Mouse (Mus musculus) MEL (cell line): ENCODE measurements around the gene Dnah6. TPM values are rescaled to one million over a fixed set of nuclear protein-coding genes. Genes with fewer than 3 reads are reported as not detected.

Experiments
- DNase-seq: peaks from one replicate; pipeline ENCODE4 v3.0.0; 2011; ENCODE audit warnings: low read depth, low spot score
- H3K27ac ChIP-seq: 2 replicates; pipeline ENCODE4 v1.5.1; 2012; ENCODE audit warnings: low read depth, mild to moderate bottlenecking, control low read depth, low read length, moderate library complexity; ENCODE audit not compliant: control insufficient read depth
- H3K27me3 ChIP-seq, 2 experiments: fragments of 150-350 bp in 1 of 2; sonication (generic) in 1 of 2; 2 replicates each; pipeline ENCODE4 v1.6.1; 2012; ENCODE audit warnings: low read length in 2 of 2, mild to moderate bottlenecking in 2 of 2, improper control_type of control experiment in 1 of 2, moderate library complexity in 1 of 2; ENCODE audit not compliant: insufficient read depth in 2 of 2, control insufficient read depth in 1 of 2
- H3K36me3 ChIP-seq, 2 experiments: 2 replicates each; pipeline ENCODE4 v1.6.1; 2012 to 2014; ENCODE audit warnings: low read length in 2 of 2, improper control_type of control experiment in 1 of 2, inconsistent platforms in 1 of 2, mild to moderate bottlenecking in 1 of 2; ENCODE audit not compliant: insufficient read depth in 2 of 2, control insufficient read depth in 1 of 2
- H3K4me1 ChIP-seq, 2 experiments: fragments of 150-350 bp in 1 of 2; sonication (generic) in 1 of 2; 2 replicates each; pipeline ENCODE4 v1.6.1; 2012; ENCODE audit warnings: low read length in 2 of 2, improper control_type of control experiment in 1 of 2, mild to moderate bottlenecking in 1 of 2; ENCODE audit not compliant: insufficient read depth in 2 of 2, control insufficient read depth in 1 of 2
- H3K4me3 ChIP-seq, 2 experiments: fragments of 150-350 bp in 1 of 2; sonication (generic) in 1 of 2; 2 replicates each; pipeline ENCODE4 v1.5.1; 2012; ENCODE audit warnings: low read depth in 2 of 2, low read length in 2 of 2, mild to moderate bottlenecking in 2 of 2, moderate library complexity in 2 of 2, control low read depth in 1 of 2, improper control_type of control experiment in 1 of 2; ENCODE audit not compliant: control insufficient read depth in 1 of 2, insufficient read depth in 1 of 2
- H3K79me2 ChIP-seq: 2 replicates; pipeline ENCODE4 v1.6.1; 2012; ENCODE audit warnings: mild to moderate bottlenecking, low read length, moderate library complexity; ENCODE audit not compliant: control insufficient read depth, poor library complexity, insufficient read depth
- H3K9ac ChIP-seq: 2 replicates; pipeline ENCODE4 v1.6.1; 2012; ENCODE audit warnings: low read depth, mild to moderate bottlenecking, control low read depth, low read length, moderate library complexity; ENCODE audit not compliant: control insufficient read depth, poor library complexity, severe bottlenecking
- H3K9me3 ChIP-seq: fragments of 150-350 bp; sonication (generic); replicated peaks from 2 replicates; pipeline ENCODE4 v1.6.1; 2012; ENCODE audit warnings: mild to moderate bottlenecking, low read length, improper control_type of control experiment, moderate library complexity; ENCODE audit not compliant: insufficient read depth
- CHD2 ChIP-seq: IDR thresholded peaks from 2 replicates; pipeline ENCODE4 v1.6.1; 2011; ENCODE audit warnings: low read length, improper control_type of control experiment
- CTCF ChIP-seq, 3 experiments: IDR thresholded peaks in 2 of 3; conservative IDR thresholded peaks in 1 of 3; 2 replicates each; pipeline ENCODE4 v1.5.1; 2011 to 2012; ENCODE audit warnings: low read length in 3 of 3, low read depth in 2 of 3, mild to moderate bottlenecking in 2 of 3, improper control_type of control experiment in 1 of 3, inconsistent platforms in 1 of 3, mixed read lengths in 1 of 3, moderate library complexity in 1 of 3; ENCODE audit not compliant: control insufficient read depth in 1 of 3, insufficient read depth in 1 of 3, poor library complexity in 1 of 3, severe bottlenecking in 1 of 3
- ELF1 ChIP-seq: IDR thresholded peaks from 2 replicates; pipeline ENCODE4 v1.6.1; 2014; ENCODE audit warnings: low read depth, mild to moderate bottlenecking, inconsistent platforms, low read length, improper control_type of control experiment, moderate library complexity
- GABPA ChIP-seq: IDR thresholded peaks from 2 replicates; pipeline ENCODE4 v1.6.1; 2012; ENCODE audit warnings: low read depth, mild to moderate bottlenecking, inconsistent platforms, low read length, improper control_type of control experiment, moderate library complexity
- HCFC1 ChIP-seq: IDR thresholded peaks from 2 replicates; pipeline ENCODE4 v1.6.1; 2012; ENCODE audit warnings: low read depth, mild to moderate bottlenecking, inconsistent platforms, low read length, improper control_type of control experiment, moderate library complexity
- KAT2A ChIP-seq: conservative IDR thresholded peaks from 2 replicates; pipeline ENCODE4 v1.6.1; 2012; ENCODE audit warnings: low read depth, low read length, improper control_type of control experiment, inconsistent platforms
- MAFK ChIP-seq: IDR thresholded peaks from 2 replicates; pipeline ENCODE4 v1.6.1; 2011; ENCODE audit warnings: low read depth, mild to moderate bottlenecking, low read length, improper control_type of control experiment, borderline replicate concordance
- MAX ChIP-seq: IDR thresholded peaks from 2 replicates; pipeline ENCODE4 v1.6.1; 2011; ENCODE audit warnings: low read length, improper control_type of control experiment
- MYC ChIP-seq: IDR thresholded peaks from 2 replicates; pipeline ENCODE4 v1.6.1; 2011; ENCODE audit warnings: low read depth, mild to moderate bottlenecking, low read length, improper control_type of control experiment, moderate library complexity
- NELFE ChIP-seq: IDR thresholded peaks from 2 replicates; pipeline ENCODE4 v1.6.1; 2011; ENCODE audit warnings: low read depth, low read length, improper control_type of control experiment
- POLR2A ChIP-seq, 2 experiments: IDR thresholded peaks; 2 replicates each; pipeline ENCODE4 v1.6.1; 2011 to 2012; ENCODE audit warnings: low read length in 2 of 2, mild to moderate bottlenecking in 2 of 2, control low read depth in 1 of 2, improper control_type of control experiment in 1 of 2, low read depth in 1 of 2, moderate library complexity in 1 of 2; ENCODE audit not compliant: control insufficient read depth in 1 of 2, insufficient read depth in 1 of 2, poor library complexity in 1 of 2
- POLR2AphosphoS2 ChIP-seq: IDR thresholded peaks from 2 replicates; pipeline ENCODE4 v1.6.1; 2011; ENCODE audit warnings: low read length, improper control_type of control experiment
- POLR2AphosphoS5 ChIP-seq: IDR thresholded peaks from 2 replicates; pipeline ENCODE4 v1.6.1; 2012; ENCODE audit warnings: low read depth, borderline replicate concordance, mild to moderate bottlenecking, inconsistent platforms, low read length, moderate library complexity, mixed read lengths
- RAD21 ChIP-seq: IDR thresholded peaks from 2 replicates; pipeline ENCODE4 v1.6.1; 2011; ENCODE audit warnings: mild to moderate bottlenecking, low read depth, low read length, improper control_type of control experiment
- RCOR1 ChIP-seq: IDR thresholded peaks from 2 replicates; pipeline ENCODE4 v1.6.1; 2012; ENCODE audit warnings: low read depth, mild to moderate bottlenecking, inconsistent platforms, low read length, improper control_type of control experiment
- SMC3 ChIP-seq: IDR thresholded peaks from 2 replicates; pipeline ENCODE4 v1.6.1; 2011; ENCODE audit warnings: low read depth, low read length, improper control_type of control experiment
- USF1 ChIP-seq: IDR thresholded peaks from 2 replicates; pipeline ENCODE4 v1.6.1; 2014; ENCODE audit warnings: low read depth, mild to moderate bottlenecking, inconsistent platforms, low read length, improper control_type of control experiment, moderate library complexity
- ZNF384 ChIP-seq: IDR thresholded peaks from 2 replicates; pipeline ENCODE4 v1.6.1; 2012; ENCODE audit warnings: low read depth, mild to moderate bottlenecking, inconsistent platforms, low read length, improper control_type of control experiment
- polyA plus RNA-seq, 2 experiments: library from polyadenylated mRNA; stranded (reverse) in 1 of 2; unstranded in 1 of 2; fragments of >175 nt in 1 of 2; fragments of >200 nt in 1 of 2; gene quantifications; 2 replicates each; pipeline versions ENCODE4 v1.2.1 to v1.2.4; 2012; ENCODE audit warnings: low replicate concordance in 2 of 2, low read depth in 1 of 2; ENCODE audit not compliant: insufficient read length in 2 of 2, insufficient read depth in 1 of 2, missing spikeins in 1 of 2
- total RNA-seq: library from RNA; depleted of rRNA; stranded (reverse); fragments of 300-350 nt; gene quantifications from 2 replicates; pipeline ENCODE4 v1.2.3, GENCODE M21; 2012

Gene Dnah6
- total and polyA plus RNA-seq, 3 experiments = not detected

DNA sequence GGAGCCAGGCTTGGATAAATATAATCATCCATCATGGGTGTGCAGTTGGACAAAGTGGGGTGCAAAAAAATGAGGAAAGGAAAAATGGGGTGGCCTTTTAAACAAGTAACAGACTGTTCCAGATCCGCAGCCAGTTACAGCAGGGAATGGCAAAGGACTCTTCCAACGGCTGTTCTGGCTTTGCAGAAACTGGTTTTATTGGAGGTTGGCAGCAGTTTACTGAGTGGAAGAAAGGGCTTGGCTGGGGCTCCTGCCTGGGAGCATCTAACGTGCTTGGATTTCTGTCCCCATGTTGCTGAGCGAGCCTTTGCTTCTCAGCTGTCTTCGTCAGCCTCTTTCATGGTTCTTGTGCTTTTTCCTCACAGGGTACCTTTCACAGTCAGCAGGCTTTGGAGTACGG, 38.7 kb upstream of the Dnah6 start:
- Histone ChIP-seq H3K9me3 (no peaks in the 10 kb centered on the region), H3K36me3 (peaks cover 0 to 4% of the 10 kb centered on the region in 2 experiments; a peak in 2 of 4 replicates), H3K27me3 (no peaks in the 10 kb centered on the region), H3K9ac (no peak overlapping the region), H3K27ac (no peak overlapping the region), H3K4me3 (no peak overlapping the region), H3K4me1 (no peaks in the 10 kb centered on the region), H3K79me2 (no peaks in the 10 kb centered on the region)
- TF ChIP-seq MAX (no peak), RCOR1 (no peak)
- DNase-seq = no peak

- Histone ChIP-seq H3K36me3 (peaks cover 2% of the 10 kb centered on the region in 2 experiments; a peak in 2 of 4 replicates), H3K79me2 (peaks cover 19% of the 10 kb centered on the region), H3K4me1 (no peaks in the 10 kb centered on the region), H3K9me3 (no peaks in the 10 kb centered on the region), H3K9ac (no peak overlapping the region), H3K27me3 (no peaks in the 10 kb centered on the region), H3K4me3 (no peak overlapping the region), H3K27ac (no peak overlapping the region)
- TF ChIP-seq ELF1 (no peak), GABPA (no peak), HCFC1 (no peak), SMC3 (no peak), POLR2AphosphoS2 (no peak), RCOR1 (no peak), USF1 (no peak), KAT2A (no peak), CHD2 (no peak), NELFE (no peak), RAD21 (no peak), MAFK (no peak), MYC (no peak), POLR2A (IDR thresholded peaks at IDR 0.05; ENCODE audit: control insufficient read depth in 1 of 2, insufficient read depth in 1 of 2, low read depth in 1 of 2, low read length in 2 of 2, poor library complexity in 1 of 2) (no peak), POLR2AphosphoS5 (no peak), ZNF384 (no peak), CTCF (IDR thresholded peaks at IDR 0.05 in 2 of 3, conservative IDR thresholded peaks at IDR 0.05 in 1 of 3; ENCODE audit: control insufficient read depth in 1 of 3, insufficient read depth in 1 of 3, low read depth in 2 of 3, low read length in 3 of 3, poor library complexity in 1 of 3, severe bottlenecking in 1 of 3) (no peak)
- DNase-seq = no peak
These were observed 35.6 kb upstream of the Dnah6 start for GRCm38 (mm10) chr6:73257068-73257467.
